Mouse (Mus musculus) midbrain, embryonic 16.5 days (tissue): ENCODE measurements around the gene Tnfsf15. TPM values are rescaled to one million over a fixed set of nuclear protein-coding genes. Genes with fewer than 3 reads are reported as not detected.

Experiments used
- ATAC-seq: fragments of 200-750 bp; cut with Nextera tagmentation; 2 replicates; pipeline ENCODE4 v1.8.0; 2017; ENCODE audit warnings: moderate TSS enrichment
- H3K27ac ChIP-seq: fragments of 300-500 bp; sonication (generic); 2 replicates; pipeline ENCODE4 v1.5.1; 2014; ENCODE audit warnings: mild to moderate bottlenecking, low read length, mixed read lengths
- H3K27me3 ChIP-seq: fragments of 300-500 bp; sonication (generic); 2 replicates; pipeline ENCODE4 v1.6.1; 2014; ENCODE audit warnings: low read depth, low read length, mixed read lengths; ENCODE audit not compliant: control insufficient read depth, insufficient read depth
- H3K36me3 ChIP-seq: fragments of 300-500 bp; sonication (generic); 2 replicates; pipeline ENCODE4 v1.6.1; 2014; ENCODE audit warnings: mild to moderate bottlenecking, low read length, moderate library complexity, mixed read lengths; ENCODE audit not compliant: control insufficient read depth, insufficient read depth
- H3K4me1 ChIP-seq: fragments of 300-500 bp; sonication (generic); 2 replicates; pipeline ENCODE4 v1.6.1; 2014; ENCODE audit warnings: mild to moderate bottlenecking, low read length, mixed read lengths; ENCODE audit not compliant: control insufficient read depth, insufficient read depth
- H3K4me2 ChIP-seq: fragments of 300-500 bp; sonication (generic); 2 replicates; pipeline ENCODE4 v1.6.1; 2014; ENCODE audit warnings: mild to moderate bottlenecking, low read length, mixed read lengths
- H3K4me3 ChIP-seq: fragments of 300-500 bp; sonication (generic); 2 replicates; pipeline ENCODE4 v1.5.1; 2014; ENCODE audit warnings: low read depth, mild to moderate bottlenecking, low read length, moderate library complexity, mixed read lengths
- H3K9ac ChIP-seq: fragments of 300-500 bp; sonication (generic); 2 replicates; pipeline ENCODE4 v1.6.1; 2014; ENCODE audit warnings: low read depth, low read length, mixed read lengths
- H3K9me3 ChIP-seq: fragments of 300-500 bp; sonication (generic); replicated peaks from 2 replicates; pipeline ENCODE4 v1.6.1; 2014; ENCODE audit warnings: mild to moderate bottlenecking, low read length, mixed read lengths; ENCODE audit not compliant: control insufficient read depth, poor library complexity, severe bottlenecking
- WGBS: fragments of 180-500 bp; shearing (Covaris S2); extraction: QIAGEN DNeasy Blood & Tissue Kit; methylation state at CpG from one replicate; pipeline ENCODE4 v1.1.7; 2014; 5-methylcytosine and 5-hydroxymethylcytosine counted together
- polyA plus RNA-seq: library from polyadenylated mRNA; unstranded; fragments of >200 nt; fragmentation: Nextera tagmentation; extraction: Ambion mirVana; gene quantifications from 2 replicates; pipeline ENCODE4 v1.2.1, GENCODE M21; 2015

Gene Tnfsf15
- polyA plus RNA-seq, 1 experiment from 2014 or later = not detected

GRCm38 (mm10) chr4:63702006-63702704 lies 42.8 kb downstream of the Tnfsf15 start:
- no peaks in the 10 kb centered on the region for H3K36me3 ChIP-seq
- no peak for ATAC-seq
- H3K4me2 ChIP-seq = no peak overlapping the region
- H3K27ac ChIP-seq = no peak overlapping the region
- H3K4me3 ChIP-seq = no peak overlapping the region
- no peaks in the 10 kb centered on the region for H3K9me3 ChIP-seq
- no peaks in the 10 kb centered on the region for H3K27me3 ChIP-seq
- no peak overlapping the region for H3K9ac ChIP-seq
- peaks cover 3% of the 10 kb centered on the region; the same call in 1 of the 2 replicates for H3K4me1 ChIP-seq
- 94% methylated on average over 4 of the region's 4 CpGs for WGBS

GRCm38 (mm10) chr4:63699749-63700148 lies 45.2 kb downstream of the Tnfsf15 start:
- Histone ChIP-seq H3K4me1 (no peaks in the 10 kb centered on the region), H3K9me3 (no peaks in the 10 kb centered on the region), H3K4me3 (no peak overlapping the region), H3K27me3 (no peaks in the 10 kb centered on the region), H3K27ac (no peak overlapping the region), H3K36me3 (no peaks in the 10 kb centered on the region), H3K4me2 (no peak overlapping the region), H3K9ac (no peak overlapping the region)
- ATAC-seq = no peak
- WGBS = 62% methylated on average over 3 of the region's 3 CpGs

- no peaks in the 10 kb centered on the region for H3K27me3 ChIP-seq
- H3K4me2 ChIP-seq = no peak overlapping the region
- 83% methylated on average over 4 of the region's 4 CpGs for WGBS
- no peak overlapping the region for H3K27ac ChIP-seq
- no peaks in the 10 kb centered on the region for H3K9me3 ChIP-seq
- H3K36me3 ChIP-seq = no peaks in the 10 kb centered on the region
- no peak overlapping the region for H3K4me3 ChIP-seq
- ATAC-seq = no peak
- no peaks in the 10 kb centered on the region for H3K4me1 ChIP-seq
- H3K9ac ChIP-seq = no peak overlapping the region
Measured at GRCm38 (mm10) chr4:63696921-63697320, 48.0 kb downstream of the Tnfsf15 start.

- no peaks in the 10 kb centered on the region for H3K4me1 ChIP-seq
- no peak overlapping the region for H3K9ac ChIP-seq
- no peaks in the 10 kb centered on the region for H3K27me3 ChIP-seq
- H3K4me2 ChIP-seq = no peak overlapping the region
- H3K4me3 ChIP-seq = no peak overlapping the region
- no peaks in the 10 kb centered on the region for H3K9me3 ChIP-seq
- no peaks in the 10 kb centered on the region for H3K36me3 ChIP-seq
- H3K27ac ChIP-seq = no peak overlapping the region
- no peak for ATAC-seq
Measured at GRCm38 (mm10) chr4:63692351-63692750, 52.6 kb downstream of the Tnfsf15 start.

- Histone ChIP-seq H3K4me1 (no peaks in the 10 kb centered on the region), H3K9ac (no peak overlapping the region), H3K4me3 (no peak overlapping the region), H3K27me3 (no peaks in the 10 kb centered on the region), H3K36me3 (no peaks in the 10 kb centered on the region), H3K9me3 (no peaks in the 10 kb centered on the region), H3K4me2 (no peak overlapping the region), H3K27ac (no peak overlapping the region)
- 67% methylated on average over 8 of the region's 8 CpGs for WGBS
- ATAC-seq = no peak
Measured at GRCm38 (mm10) chr4:63687429-63687828, 57.5 kb downstream of the Tnfsf15 start.

- H3K9ac ChIP-seq = no peak overlapping the region
- no peaks in the 10 kb centered on the region for H3K4me1 ChIP-seq
- no peak overlapping the region for H3K4me2 ChIP-seq
- no peaks in the 10 kb centered on the region for H3K27me3 ChIP-seq
- ATAC-seq = no peak
- no peaks in the 10 kb centered on the region for H3K36me3 ChIP-seq
- H3K9me3 ChIP-seq = no peaks in the 10 kb centered on the region
- no peak overlapping the region for H3K27ac ChIP-seq
- no peak overlapping the region for H3K4me3 ChIP-seq
Measured at GRCm38 (mm10) chr4:63686157-63686556, 58.8 kb downstream of the Tnfsf15 start.

GRCm38 (mm10) chr4:63685253-63685525 lies 59.7 kb downstream of the Tnfsf15 start:
- no peaks in the 10 kb centered on the region for H3K27me3 ChIP-seq
- no peak overlapping the region for H3K4me2 ChIP-seq
- no peaks in the 10 kb centered on the region for H3K4me1 ChIP-seq
- no peak overlapping the region for H3K9ac ChIP-seq
- H3K9me3 ChIP-seq = no peaks in the 10 kb centered on the region
- no peak for ATAC-seq
- no peaks in the 10 kb centered on the region for H3K36me3 ChIP-seq
- H3K27ac ChIP-seq = no peak overlapping the region
- 49% methylated on average over 4 of the region's 4 CpGs for WGBS
- H3K4me3 ChIP-seq = no peak overlapping the region

- Histone ChIP-seq H3K4me3 (no peak overlapping the region), H3K27me3 (no peaks in the 10 kb centered on the region), H3K27ac (no peak overlapping the region), H3K9ac (no peak overlapping the region), H3K9me3 (no peaks in the 10 kb centered on the region), H3K4me2 (no peak overlapping the region), H3K36me3 (no peaks in the 10 kb centered on the region), H3K4me1 (no peaks in the 10 kb centered on the region)
- 86% methylated on average over 8 of the region's 10 CpGs for WGBS
- ATAC-seq = no peak
Measured at GRCm38 (mm10) chr4:63684412-63685252, 60.3 kb downstream of the Tnfsf15 start.

- no peaks in the 10 kb centered on the region for H3K36me3 ChIP-seq
- no peaks in the 10 kb centered on the region for H3K4me1 ChIP-seq
- 91% methylated on average over 6 of the region's 6 CpGs for WGBS
- no peak for ATAC-seq
- no peak overlapping the region for H3K4me3 ChIP-seq
- H3K4me2 ChIP-seq = no peak overlapping the region
- H3K9ac ChIP-seq = no peak overlapping the region
- no peak overlapping the region for H3K27ac ChIP-seq
- H3K9me3 ChIP-seq = no peaks in the 10 kb centered on the region
- no peaks in the 10 kb centered on the region for H3K27me3 ChIP-seq
Measured at GRCm38 (mm10) chr4:63683716-63684115, 61.2 kb downstream of the Tnfsf15 start.
